Mouse (Mus musculus): ENCODE results near the gene Mical3. TPM values are rescaled to one million over a fixed set of nuclear protein-coding genes. Genes with fewer than 3 reads are reported as not detected.

Mical3 gene
- total and polyA plus RNA-seq, 2 experiments from 2014 or later: 25.0 to 83.4 TPM

GRCm38 (mm10) chr6:121055496-121055895 is 75.3 kb downstream of the Mical3 start:
- ATAC-seq (ENCODE audit: low FRiP score): no peak
- no peak for TF ChIP-seq CTCF (IDR thresholded peaks at IDR 0.05)
- no peaks in the 10 kb centered on the region for H3K4me1 ChIP-seq (ENCODE audit: insufficient read depth, low read length)
- WGBS: 55% methylated on average over 3 of the region's 3 CpGs
- no peaks in the 10 kb centered on the region for H3K36me3 ChIP-seq (ENCODE audit: insufficient read depth, low read length)
- no peaks in the 10 kb centered on the region for H3K9me3 ChIP-seq (ENCODE audit: low read length)
- no peak overlapping the region for H3K27ac ChIP-seq (ENCODE audit: low read depth, low read length)
- no peak overlapping the region for H3K4me3 ChIP-seq (ENCODE audit: low read depth, low read length)
- no peak overlapping the region for H3K4me2 ChIP-seq (ENCODE audit: low read depth, low read length, poor library complexity, severe bottlenecking)
- no peak overlapping the region for H3K9ac ChIP-seq (replicated peaks; ENCODE audit: low read length, poor library complexity, severe bottlenecking)
- DNase-seq (ENCODE audit: low spot score): no peak
- H3K27me3 ChIP-seq (ENCODE audit: insufficient read depth, low read length): no peaks in the 10 kb centered on the region

DNA sequence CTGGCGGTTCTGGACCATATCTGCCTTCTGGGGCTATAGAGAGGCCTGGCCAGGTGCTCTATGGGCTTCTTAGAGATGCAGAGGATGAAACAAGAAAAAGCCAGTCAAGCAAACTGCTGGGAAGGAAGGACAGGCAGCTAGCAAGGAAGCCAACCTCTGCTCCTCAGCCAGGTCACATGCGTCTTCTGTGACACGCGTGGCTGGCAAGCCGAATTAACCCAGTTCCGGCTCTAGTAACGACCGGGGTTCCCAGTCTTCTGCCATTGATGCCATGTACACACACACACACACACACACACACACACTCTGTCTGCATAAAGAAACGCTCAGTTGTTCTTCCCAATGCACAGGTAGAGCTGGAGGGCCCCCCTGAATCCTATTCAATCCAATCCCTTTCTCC is 75.9 kb downstream of the Mical3 start:
- no peak overlapping the region for H3K4me3 ChIP-seq (ENCODE audit: low read depth, low read length)
- H3K9me3 ChIP-seq (ENCODE audit: low read length): no peaks in the 10 kb centered on the region
- H3K27me3 ChIP-seq (ENCODE audit: insufficient read depth, low read length): no peaks in the 10 kb centered on the region
- H3K4me2 ChIP-seq (ENCODE audit: low read depth, low read length, poor library complexity, severe bottlenecking): no peak overlapping the region
- DNase-seq (ENCODE audit: low spot score) (no peak), ATAC-seq (ENCODE audit: low FRiP score) (no peak)
- TF ChIP-seq CTCF (IDR thresholded peaks at IDR 0.05): no peak
- WGBS: 89% methylated on average over 9 of the region's 9 CpGs
- no peak overlapping the region for H3K27ac ChIP-seq (ENCODE audit: low read depth, low read length)
- no peak overlapping the region for H3K9ac ChIP-seq (replicated peaks; ENCODE audit: low read length, poor library complexity, severe bottlenecking)
- 0 out of 2 replicates have a peak, but pooled peaks cover 2% of the 10 kb centered on the region for H3K4me1 ChIP-seq (ENCODE audit: insufficient read depth, low read length)
- H3K36me3 ChIP-seq (ENCODE audit: insufficient read depth, low read length): no peaks in the 10 kb centered on the region

DNA sequence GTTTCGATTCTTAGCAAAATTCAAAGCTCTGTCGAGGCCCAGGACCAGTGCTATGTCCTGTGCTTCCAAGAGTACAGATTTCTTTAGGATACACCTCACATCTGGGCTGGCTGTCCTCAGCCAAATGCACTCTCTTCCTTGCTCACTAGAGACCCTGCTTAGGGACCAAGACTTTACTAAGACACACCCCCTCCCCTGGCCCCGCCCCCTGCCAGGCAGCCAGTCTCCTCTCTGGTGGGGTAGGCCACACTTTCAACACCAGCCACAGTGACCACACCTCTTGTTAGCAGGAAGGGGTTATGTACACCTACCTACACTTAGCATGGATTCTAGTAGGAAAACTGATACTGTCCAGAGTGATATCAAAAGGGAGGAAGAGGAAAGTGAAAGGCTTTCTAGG is 76.5 kb downstream of the Mical3 start:
- Histone ChIP-seq H3K27me3 (ENCODE audit: insufficient read depth, low read length) (no peaks in the 10 kb centered on the region), H3K9ac (replicated peaks; ENCODE audit: low read length, poor library complexity, severe bottlenecking) (no peak overlapping the region), H3K4me3 (ENCODE audit: low read depth, low read length) (no peak overlapping the region), H3K4me1 (ENCODE audit: insufficient read depth, low read length) (0 out of 2 replicates have a peak, but pooled peaks cover 2% of the 10 kb centered on the region), H3K27ac (ENCODE audit: low read depth, low read length) (no peak overlapping the region), H3K4me2 (ENCODE audit: low read depth, low read length, poor library complexity, severe bottlenecking) (no peak overlapping the region), H3K36me3 (ENCODE audit: insufficient read depth, low read length) (no peaks in the 10 kb centered on the region), H3K9me3 (ENCODE audit: low read length) (no peaks in the 10 kb centered on the region)
- 90% methylated on average over 3 of the region's 3 CpGs for WGBS
- ATAC-seq (ENCODE audit: low FRiP score) (peak; percentile 50; the same call in 1 of the 2 replicates), DNase-seq (ENCODE audit: low spot score) (no peak)
- no peak for TF ChIP-seq CTCF (IDR thresholded peaks at IDR 0.05)

DNA sequence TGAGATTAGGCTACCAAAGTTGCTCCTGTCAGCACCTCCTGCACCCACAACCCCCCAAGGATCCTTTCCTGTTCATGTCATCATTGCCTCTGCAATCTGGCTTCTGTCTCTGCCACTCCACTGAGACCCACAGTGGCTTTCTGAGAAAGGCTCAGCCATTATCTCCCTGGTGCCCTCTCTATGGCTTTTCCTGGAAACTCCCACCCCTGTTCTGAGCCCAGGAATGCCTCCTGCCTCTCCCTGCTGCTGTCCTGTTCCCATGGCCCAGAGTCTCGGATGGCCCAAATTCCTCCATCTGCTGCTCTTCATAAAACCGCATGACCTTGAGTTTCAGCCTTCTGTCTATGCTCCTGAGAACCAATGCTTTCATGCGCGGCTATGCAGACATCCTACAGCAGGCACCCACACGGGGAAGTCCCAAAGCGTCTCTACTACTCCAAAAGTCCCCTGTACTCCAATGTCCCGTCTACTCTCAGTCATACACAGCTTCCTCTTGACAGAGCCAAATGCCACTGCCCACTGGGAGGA is 77.2 kb downstream of the Mical3 start:
- H3K4me2 ChIP-seq (ENCODE audit: low read depth, low read length, poor library complexity, severe bottlenecking): no peak overlapping the region
- no peaks in the 10 kb centered on the region for H3K9me3 ChIP-seq (ENCODE audit: low read length)
- no peaks in the 10 kb centered on the region for H3K36me3 ChIP-seq (ENCODE audit: insufficient read depth, low read length)
- no peak overlapping the region for H3K4me3 ChIP-seq (ENCODE audit: low read depth, low read length)
- no peak for TF ChIP-seq CTCF (IDR thresholded peaks at IDR 0.05)
- DNase-seq (ENCODE audit: low spot score) (no peak), ATAC-seq (ENCODE audit: low FRiP score) (no peak)
- no peaks in the 10 kb centered on the region for H3K27me3 ChIP-seq (ENCODE audit: insufficient read depth, low read length)
- WGBS: 91% methylated on average over 7 of the region's 7 CpGs
- H3K9ac ChIP-seq (replicated peaks; ENCODE audit: low read length, poor library complexity, severe bottlenecking): no peak overlapping the region
- H3K27ac ChIP-seq (ENCODE audit: low read depth, low read length): no peak overlapping the region
- H3K4me1 ChIP-seq (ENCODE audit: insufficient read depth, low read length): 0 out of 2 replicates have a peak, but pooled peaks cover 2% of the 10 kb centered on the region

DNA sequence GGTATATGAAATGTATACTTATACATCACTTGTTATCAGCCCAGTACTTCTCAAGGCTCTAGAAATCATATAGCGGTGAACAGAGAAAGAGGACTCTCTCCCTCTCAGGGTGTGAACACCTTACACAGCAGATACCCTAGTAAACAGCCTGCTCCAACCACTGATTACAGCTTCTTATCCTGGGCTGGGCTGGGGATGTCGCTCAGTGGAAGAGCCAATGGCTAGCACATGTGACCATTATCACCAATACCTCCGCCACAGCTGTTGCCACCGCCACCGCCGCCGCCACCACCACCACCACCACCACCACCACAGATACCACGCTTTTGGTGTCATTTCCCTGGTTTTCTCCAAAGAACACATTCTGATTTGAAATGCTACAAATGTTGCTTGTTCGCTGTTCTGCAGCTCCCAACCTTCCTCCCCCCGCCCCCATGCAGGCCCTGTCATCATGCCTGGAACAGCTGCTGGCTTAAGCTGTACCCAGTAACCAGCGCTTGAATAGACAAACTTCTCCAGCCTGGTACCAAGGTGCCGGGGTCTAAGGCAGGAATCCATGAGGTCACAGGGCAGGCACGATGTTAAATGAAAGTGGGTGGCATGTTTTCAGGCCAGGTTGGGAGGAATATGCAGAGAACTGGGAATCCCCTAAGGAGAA is 78.7 kb downstream of the Mical3 start:
- ATAC-seq (ENCODE audit: low FRiP score) (no peak), DNase-seq (ENCODE audit: low spot score) (no peak)
- Histone ChIP-seq H3K4me2 (ENCODE audit: low read depth, low read length, poor library complexity, severe bottlenecking) (no peak overlapping the region), H3K36me3 (ENCODE audit: insufficient read depth, low read length) (no peaks in the 10 kb centered on the region), H3K9me3 (ENCODE audit: low read length) (no peaks in the 10 kb centered on the region), H3K9ac (replicated peaks; ENCODE audit: low read length, poor library complexity, severe bottlenecking) (no peak overlapping the region), H3K27ac (ENCODE audit: low read depth, low read length) (no peak overlapping the region), H3K27me3 (ENCODE audit: insufficient read depth, low read length) (no peaks in the 10 kb centered on the region), H3K4me1 (ENCODE audit: insufficient read depth, low read length) (0 out of 2 replicates have a peak, but pooled peaks cover 2% of the 10 kb centered on the region), H3K4me3 (ENCODE audit: low read depth, low read length) (no peak overlapping the region)
- WGBS: 94% methylated on average over 13 of the region's 13 CpGs
- no peak for TF ChIP-seq CTCF (IDR thresholded peaks at IDR 0.05)

DNA sequence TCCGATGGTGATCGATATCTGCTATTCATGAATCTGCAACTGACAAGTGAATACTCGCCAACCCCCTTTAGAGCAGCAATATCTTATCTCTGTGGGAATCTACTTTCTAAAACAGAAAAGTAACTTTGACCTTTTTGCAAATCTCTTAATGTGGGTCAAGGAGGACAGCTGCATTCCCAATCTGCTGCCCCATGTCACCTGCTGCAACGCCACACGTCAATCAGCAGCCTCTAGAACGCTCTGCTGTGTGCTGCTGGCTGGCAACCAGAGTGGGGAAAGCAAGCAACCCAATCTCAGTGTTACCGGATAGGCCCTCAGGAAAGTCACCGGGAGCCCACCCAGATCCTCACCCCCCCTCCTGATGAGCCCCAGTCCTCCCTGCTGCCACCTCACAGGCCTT is 79.4 kb downstream of the Mical3 start:
- 76% methylated on average over 8 of the region's 8 CpGs for WGBS
- no peaks in the 10 kb centered on the region for H3K9me3 ChIP-seq (ENCODE audit: low read length)
- no peak overlapping the region for H3K27ac ChIP-seq (ENCODE audit: low read depth, low read length)

More for the DNA sequence above, 79.4 kb downstream of the Mical3 start:
- DNase-seq (ENCODE audit: low spot score) (no peak), ATAC-seq (ENCODE audit: low FRiP score) (no peak)
- H3K4me1 ChIP-seq (ENCODE audit: insufficient read depth, low read length): 0 out of 2 replicates have a peak, but pooled peaks cover 2% of the 10 kb centered on the region
- H3K36me3 ChIP-seq (ENCODE audit: insufficient read depth, low read length): no peaks in the 10 kb centered on the region
- no peak for TF ChIP-seq CTCF (IDR thresholded peaks at IDR 0.05)
- H3K9ac ChIP-seq (replicated peaks; ENCODE audit: low read length, poor library complexity, severe bottlenecking): no peak overlapping the region
- no peak overlapping the region for H3K4me2 ChIP-seq (ENCODE audit: low read depth, low read length, poor library complexity, severe bottlenecking)
- H3K27me3 ChIP-seq (ENCODE audit: insufficient read depth, low read length): no peaks in the 10 kb centered on the region
- no peak overlapping the region for H3K4me3 ChIP-seq (ENCODE audit: low read depth, low read length)
